Mouse (Mus musculus) kidney, postnatal 36 days (tissue): Measurements from ENCODE around the gene Pde4b.

Experiments
- DNase-seq, 2 experiments: peaks; one replicate each; pipeline ENCODE4 v3.0.0; 2021 to 2022; ENCODE audit warnings: mixed read lengths in 2 of 2

Gene Pde4b

DNA sequence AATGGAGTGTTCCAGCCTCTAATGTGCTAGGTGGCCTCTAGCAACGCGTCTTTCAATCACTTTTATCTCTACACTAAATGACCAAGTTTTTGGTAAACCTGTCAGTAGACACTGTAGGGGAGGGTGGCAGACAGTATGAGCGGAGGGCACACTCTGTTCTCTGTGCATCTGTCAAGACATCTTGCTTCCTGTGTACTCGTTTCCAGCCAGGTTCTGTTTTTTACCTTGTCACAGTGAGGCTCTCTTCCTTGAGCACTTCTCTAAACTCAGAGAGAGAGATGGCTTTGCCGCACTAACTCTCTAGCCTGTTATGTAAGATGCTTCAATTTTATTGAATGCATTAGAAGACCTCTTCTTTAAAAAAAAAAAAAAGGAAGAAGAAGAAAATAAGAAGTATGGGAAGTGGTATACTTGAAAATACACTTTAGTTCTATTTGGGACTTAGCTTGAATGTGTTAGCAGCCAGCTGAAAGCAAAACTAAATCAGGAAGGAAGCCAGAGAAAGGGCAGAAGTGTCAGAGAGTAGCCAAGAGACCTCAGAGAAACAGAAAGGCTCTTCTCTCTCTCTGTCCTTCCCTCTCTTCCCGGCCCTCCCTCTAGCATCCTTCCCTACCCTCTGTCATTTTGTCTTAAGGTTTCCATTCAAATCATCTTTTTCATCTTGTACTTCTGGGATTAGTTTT lies 202.8 kb downstream of the Pde4b start:
- DNase-seq, result no peak

DNA sequence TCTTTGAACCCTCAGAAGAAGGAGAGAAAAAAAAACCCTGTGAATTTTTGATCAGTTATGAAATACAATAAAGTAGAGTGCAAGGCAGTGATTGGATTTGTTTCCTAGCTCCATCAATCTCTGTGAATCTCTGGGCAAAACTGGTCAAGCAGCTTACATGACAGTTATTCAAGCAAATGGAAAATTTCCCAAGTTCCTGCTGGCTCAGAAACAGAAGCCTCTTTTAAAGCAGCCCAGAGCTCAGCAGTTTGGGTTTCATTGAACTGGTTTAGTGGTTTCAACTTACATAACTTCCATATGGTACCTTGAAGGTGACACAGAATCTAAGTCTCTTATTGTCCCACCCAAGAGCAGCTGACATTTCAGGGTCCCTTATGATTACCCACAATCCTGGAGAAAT lies 210.2 kb downstream of the Pde4b start:
- DNase-seq, result no peak

DNA sequence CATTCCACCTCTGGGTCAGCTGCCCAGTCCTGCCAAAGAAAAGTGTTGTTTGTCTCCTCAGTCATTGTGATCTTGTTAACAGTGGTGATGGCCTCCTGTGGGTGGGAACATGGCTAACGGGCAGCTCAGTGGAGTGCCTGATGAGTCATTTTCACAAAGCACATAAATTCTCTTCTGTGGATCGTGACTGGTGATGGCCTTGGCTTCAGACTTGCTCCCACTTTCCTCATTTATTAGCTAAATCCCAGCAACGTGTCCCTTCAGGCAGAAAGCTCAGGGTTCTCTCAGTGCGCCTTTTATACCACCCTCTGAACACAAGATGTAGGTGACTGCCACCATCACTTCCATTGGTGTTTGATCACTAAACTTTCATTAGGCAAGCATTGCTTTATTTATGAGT lies 215.2 kb downstream of the Pde4b start:
- no peak for DNase-seq

DNA sequence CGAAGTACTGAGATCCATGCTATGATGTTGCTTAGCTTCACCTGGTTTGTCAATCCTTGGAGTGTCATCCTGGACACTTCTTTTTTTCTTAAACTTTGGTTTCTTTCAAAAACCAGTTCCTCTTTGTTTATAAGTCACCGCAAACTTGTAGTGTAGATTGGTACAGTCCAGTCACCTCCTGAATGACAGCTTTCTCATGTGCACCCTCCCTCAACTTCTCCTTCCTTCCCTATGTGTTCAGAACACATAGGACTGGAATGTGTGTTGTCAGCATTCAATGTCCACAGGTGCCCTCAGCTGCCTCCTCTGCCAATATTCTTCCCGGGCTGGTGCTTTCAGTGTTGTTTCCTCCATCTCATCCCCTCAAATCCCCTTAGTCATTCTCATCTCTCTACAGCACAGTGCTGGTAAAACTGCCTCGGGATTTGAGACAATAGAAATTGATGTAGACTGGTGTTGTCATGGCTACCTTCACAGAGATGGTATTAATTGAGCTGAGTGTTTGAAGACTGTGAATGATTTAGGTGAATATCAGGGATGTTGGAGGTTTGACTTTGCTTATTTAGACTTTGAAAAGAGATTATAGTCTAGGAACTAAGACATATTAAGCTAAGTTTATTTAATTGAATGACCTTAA lies 220.4 kb downstream of the Pde4b start:
- DNase-seq, result no peak

DNA sequence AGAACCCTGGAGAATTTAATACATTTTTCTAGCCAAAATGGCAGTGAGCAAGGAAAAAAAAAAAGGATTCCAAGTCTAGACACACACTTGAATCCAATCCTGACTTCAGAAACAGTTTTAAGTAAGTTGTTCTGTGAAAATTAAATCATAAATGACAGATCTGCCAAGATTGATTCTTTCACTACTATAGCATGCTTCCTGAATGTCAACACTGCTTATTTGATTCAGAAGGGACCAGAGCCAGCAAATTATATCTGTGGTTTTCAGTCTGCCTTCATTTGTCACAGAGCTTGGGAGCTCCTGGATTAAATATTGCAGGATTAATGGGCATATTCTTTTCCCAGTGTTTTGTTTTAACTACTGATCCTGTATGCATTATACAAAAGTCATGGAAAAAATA lies 223.3 kb downstream of the Pde4b start:
- no peak for DNase-seq

DNA sequence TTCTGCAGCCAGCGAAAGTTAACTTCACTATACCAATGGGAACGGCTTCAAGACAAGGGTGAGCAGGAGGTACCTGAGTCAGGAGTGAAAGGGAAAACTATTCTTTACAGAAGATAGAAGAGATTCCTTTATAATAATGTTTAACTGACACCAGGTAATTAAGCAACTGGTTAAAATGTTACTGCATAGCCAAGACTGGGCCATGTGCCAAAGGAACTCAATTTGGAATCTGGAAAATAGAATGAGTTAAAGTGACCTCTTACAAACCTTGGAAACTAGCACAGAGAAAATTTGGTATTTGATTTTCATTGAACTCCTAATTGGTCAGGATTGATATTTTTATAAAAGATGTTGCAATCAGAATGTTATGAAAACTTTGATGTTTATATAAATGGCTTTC lies 228.7 kb downstream of the Pde4b start:
- DNase-seq, result peak; percentile 77 to 79

DNA sequence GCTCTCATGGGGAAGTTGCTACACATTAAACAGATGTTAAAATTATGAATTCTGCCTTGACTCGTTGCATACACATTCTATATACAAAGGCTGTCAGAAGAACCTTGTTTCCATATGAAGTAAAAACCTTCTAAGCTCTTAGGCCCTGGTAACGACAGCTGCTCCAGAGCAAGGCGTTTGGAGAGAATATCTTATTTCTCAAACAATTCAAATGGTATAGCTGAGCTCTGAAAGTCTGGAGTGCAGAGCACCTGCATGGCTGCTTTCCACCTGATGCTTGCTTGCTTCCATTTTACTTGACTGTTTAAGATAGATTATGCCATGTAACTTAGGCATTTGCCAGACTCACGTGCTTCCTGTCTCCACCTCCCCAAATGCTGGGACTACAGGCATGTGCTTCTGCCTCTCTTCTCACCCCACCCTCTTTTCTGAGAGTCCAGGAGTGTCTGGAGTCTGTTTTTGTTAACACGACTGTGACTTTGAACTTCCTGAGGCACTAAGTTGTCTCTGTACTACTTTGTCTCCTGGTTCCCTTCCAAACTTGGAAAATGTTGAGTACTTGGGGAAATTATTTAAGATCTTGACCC lies 229.4 kb downstream of the Pde4b start:
- DNase-seq, result peak in 1 of 2 experiments; percentile 13

DNA sequence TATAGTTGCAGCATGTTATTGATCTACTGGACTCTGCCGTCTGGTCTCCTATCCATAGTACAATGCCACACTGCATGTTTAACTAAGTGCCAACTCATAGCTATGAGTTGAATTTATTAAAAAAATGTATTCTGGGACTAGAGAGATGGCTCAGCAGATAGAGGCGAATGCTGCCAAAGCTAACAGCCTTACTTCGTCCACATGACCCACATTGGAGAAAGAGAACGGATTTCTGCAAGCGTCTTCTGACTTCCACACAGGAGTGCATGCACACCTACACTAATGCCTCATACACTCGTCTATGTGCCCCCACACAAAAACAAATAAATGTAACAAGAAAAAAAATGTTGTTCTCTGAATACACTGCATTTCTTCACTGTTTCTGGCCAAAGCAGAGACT lies 231.3 kb downstream of the Pde4b start:
- DNase-seq, result no peak

DNA sequence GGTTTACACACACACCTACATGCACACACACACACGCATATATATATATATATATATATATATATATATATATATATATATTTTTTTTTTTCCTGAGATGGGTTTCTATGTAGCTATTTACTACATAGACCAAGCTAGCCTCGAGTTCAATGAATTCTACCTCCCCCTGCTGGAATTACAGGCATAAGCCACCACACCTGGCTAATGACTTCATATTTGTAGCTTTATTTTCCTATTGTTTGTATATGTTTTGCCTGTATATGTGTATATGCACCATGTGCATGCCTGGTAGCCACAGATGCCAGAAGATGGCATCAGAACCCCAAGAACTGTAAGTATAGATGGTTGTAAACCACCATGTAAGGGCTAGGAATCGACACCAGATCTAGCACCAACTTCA lies 234.0 kb downstream of the Pde4b start:
- peak in 1 of 2 experiments; percentile 11 for DNase-seq

DNA sequence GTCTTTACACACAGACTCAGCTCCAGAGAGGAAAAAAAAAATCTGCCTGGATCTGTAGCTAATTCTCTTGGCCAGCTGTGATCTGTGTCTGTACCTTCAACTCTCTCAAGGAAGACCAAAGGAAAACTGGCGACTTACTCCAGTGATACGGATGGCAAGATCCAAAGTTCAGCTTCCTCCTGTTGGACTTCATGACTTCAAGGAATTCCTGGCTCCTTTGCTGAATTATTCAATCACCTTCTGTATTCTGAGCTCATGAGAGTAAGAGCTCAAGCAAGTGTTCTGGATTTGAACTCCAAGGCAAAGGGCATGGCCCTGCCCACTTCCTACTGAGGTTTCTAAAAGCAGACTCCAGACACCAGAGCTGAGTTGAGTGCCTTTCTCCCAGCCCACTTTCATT lies 245.0 kb downstream of the Pde4b start:
- peak; percentile 23 to 55 for DNase-seq

DNA sequence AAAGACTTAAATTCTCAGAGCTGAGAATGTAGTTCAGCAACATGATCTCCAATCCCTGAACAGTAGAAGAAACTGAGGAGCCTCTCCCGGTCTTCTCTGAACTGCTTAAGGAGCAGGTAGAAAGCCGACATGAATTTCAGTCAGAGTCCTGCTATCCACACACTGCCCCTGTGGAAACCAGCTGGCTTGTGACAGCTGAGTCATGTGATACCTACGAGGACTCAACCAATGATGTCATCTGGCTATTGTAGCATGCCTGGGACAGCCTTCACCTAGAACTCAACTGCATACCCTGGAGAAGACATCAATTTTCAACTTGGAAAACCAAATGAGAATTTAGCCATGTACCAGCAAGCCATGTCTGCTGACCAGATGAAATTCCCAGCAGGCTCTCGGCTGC lies 245.5 kb downstream of the Pde4b start:
- DNase-seq, result no peak

DNA sequence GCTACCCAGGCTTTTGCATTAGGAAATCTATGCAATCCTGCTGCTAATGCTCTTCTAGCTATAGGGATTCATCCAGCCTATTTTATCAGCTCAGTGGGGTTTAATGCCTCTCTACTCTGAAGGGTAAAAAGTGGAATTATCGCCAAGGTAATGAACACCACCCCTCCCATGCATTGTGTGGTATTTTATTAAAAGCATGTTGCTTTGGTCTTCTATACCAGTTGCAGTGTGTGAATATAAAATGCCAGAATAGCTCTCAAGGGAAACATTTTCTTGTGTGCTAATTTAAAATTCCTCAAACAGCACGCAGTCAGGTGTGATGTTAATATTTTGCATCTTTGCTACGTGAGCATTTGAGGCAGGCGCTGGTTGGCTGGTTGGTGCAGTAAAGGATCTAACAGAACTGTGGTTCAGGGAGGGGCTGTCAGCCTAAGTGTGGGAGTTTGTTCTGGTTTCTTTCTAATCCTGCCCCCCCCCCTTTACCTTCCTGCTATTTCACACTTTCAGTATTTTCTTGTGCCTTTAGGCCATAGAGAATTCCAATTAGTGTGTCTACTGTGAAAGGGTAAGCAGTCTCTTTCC lies 259.7 kb downstream of the Pde4b start:
- DNase-seq, result no peak

DNA sequence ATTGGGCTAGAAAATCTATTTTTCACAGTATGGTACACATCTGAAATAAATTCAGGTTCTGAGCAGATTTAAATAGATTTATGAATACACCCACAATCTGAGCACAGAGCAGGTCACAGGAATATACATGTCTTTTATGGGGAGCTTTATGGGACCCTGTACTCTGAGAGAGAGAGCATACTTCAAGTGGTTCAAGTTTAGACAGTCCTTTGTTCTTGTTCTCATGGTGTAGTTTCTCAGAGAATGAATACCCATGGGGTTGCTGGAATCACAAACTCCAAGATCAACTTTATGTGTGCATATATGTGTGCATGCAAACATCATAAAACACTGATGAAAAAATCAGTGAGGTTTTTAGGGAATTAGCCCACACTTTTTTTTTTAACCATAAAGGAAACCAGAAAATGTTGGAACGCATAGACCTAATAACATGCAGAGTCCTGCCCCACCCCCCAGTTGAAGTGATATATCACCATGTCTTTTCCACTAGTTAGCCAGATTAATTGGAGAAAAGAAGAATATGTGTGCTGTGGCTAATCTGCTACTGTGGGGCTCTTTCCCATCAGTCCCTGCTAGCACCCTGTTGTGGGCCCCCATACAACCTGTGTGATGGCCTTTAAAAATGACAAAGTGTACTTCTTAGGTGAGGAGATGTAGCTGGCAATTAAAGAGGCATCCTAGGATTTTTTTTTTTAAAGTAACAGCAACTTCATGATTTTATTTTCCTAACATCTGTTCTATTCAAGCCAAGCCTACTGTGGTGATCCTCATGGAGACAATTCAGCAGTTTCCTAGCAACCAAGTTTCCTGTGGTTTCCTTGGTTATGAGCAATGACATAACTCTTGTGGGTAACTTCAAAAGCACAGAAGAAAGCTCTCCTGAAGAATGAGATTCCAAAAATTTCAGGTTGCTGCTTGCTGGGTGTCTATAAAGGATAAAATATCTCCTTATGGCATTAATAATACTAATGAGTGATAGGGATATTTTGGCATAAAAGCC lies 264.4 kb downstream of the Pde4b start:
- no peak for DNase-seq

DNA sequence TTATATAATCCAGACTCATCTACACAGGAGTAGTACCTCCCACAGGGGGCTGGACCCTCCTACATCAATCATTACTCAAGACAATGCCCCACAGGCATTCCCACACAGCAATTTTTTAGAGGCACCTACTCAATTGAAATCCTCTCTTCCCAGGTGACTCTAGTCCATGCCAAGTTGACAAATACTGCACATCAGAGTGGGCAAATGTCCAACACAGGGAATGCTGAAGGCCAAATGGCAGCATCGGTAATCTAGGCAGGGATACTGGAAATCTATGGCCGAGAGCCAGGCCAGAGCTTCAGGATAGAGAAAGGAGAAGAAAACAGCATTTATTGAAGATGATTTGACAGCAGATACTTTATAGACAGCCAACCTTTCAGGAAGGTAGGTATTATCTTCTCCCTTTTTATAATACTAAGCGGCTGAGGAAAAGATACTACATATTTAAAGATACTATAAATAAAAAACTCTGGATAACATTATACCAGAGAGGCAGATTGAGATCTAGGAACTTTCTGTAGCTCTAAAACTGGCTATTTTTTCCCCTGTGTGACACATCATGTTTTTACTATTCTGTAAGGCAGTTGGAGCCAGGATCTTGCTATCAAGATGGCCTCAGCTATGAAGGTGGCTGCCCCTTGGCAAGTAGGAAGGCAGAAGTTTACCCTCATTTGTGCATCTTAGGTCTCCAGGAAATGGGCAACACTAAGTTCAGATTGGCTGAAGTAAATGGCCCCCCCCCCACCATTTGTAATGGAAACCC lies 266.5 kb downstream of the Pde4b start:
- DNase-seq, result no peak

DNA sequence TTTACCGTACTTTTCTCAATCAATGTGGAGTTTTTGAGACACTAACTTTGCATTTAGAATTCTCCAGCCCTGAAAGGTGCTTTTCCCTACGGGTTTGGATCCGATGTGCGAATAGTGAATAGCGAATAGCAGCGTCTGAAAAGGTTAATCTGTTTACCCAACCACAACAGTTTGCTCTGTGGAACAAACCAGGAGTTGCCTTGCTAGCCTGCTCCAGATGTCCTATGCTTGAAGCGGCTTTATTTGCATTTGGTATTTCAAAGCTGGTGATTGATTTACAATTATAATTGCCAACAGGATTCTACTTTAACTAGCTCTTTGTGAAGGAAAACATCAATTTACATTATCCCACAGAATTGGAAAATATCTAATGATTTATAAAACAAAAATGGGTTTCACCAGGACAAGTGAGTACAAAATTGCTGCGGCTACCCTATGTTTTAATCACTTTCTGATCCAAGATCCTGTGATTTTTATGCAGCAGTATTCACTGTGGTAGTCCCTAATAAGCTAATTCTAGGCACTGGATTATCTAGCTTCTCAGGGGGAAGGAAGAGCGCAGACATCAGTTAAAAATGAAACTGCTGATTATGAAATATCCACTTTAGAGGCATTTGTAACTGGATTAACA lies 280.9 kb downstream of the Pde4b start:
- peak in 1 of 2 experiments; percentile 9 for DNase-seq

DNA sequence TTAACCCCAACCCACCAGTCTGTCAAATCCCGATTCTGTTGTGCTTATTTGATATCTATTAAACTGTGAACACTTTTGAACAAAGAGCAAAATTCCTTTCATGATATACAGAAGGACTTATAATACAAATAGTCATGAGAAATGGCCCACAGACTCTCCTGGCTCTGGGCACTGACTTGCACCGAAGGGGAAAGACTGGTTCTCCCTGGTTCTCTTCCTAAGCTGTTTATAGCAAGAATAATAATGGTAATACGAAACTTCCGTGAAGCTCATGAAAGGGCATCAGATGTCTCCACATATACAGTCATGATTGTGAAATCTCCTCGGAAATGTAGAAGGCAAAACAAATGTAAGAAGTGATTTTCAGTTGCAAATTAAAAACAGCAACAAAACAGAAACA lies 287.3 kb downstream of the Pde4b start:
- DNase-seq, result no peak

DNA sequence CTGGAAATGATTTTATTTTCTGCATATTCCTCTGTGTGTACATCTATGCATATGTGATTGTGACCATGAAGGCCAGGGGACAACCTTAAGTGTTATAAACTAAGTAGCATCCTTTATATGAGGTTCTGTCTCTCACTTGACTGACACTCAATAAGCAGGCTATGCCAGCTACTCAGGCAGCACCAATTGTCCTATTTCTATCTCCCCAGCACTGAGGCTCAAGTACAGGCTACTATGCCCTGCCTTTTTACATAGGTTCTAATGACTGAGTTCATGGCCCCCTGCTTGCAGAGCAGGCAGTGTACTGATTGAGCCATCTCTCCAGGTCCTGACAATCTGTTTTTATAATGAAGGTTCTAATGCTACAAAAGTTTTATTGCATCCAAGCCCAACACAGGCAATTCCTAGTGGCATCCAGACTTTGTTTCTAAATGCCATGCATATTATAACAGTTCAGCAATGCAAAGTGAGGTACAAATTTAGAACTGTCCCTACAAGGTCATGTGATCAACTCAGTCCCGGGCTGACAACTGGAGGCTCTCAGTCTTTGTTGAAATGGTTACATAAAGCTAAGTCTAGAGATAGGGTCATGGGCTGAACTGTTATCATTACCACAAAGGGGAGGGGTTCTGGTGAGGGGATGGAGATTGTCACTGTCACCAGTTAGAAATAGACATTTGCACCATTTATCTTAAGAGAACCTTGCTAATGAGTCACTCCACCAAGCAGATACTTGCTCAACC lies 295.6 kb downstream of the Pde4b start:
- DNase-seq, result no peak

DNA sequence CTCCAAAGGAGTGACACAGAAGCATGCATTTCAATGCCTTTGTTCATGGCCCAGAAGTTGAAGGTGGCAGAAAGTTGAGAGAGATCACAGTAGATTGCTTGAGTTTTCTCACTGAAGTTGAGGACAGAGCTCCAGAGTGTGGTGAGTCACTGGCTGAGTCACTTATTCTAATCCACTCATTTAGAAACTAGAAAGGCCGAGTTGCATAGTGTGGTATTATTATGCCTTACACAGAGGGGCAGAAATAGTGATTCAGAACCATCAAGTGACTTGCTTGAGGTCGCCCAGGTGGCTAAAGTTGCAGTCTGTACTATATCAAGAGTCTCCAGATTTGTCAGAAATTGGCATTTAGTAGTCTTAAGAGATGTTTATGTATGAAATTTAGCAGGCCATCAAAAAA lies 306.3 kb downstream of the Pde4b start:
- no peak for DNase-seq

DNA sequence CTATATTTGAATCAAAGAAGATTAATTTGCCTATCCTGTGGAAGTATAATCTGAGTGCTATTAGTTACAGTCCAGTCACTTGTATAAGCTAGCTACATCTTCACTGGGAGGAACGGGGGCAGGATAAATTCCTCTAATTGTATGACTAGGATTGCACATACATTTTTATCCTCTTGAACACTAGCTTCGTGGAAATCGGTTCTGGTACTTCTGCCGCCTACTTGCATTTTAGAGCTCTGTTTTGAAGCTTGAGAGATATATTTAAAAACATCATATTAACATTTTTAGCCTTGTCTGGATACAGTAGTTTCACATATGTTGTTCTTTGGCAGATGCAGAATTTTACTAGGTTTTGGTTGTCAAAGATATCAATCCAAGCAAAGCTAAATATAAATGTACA lies 310.0 kb downstream of the Pde4b start:
- DNase-seq, result no peak

DNA sequence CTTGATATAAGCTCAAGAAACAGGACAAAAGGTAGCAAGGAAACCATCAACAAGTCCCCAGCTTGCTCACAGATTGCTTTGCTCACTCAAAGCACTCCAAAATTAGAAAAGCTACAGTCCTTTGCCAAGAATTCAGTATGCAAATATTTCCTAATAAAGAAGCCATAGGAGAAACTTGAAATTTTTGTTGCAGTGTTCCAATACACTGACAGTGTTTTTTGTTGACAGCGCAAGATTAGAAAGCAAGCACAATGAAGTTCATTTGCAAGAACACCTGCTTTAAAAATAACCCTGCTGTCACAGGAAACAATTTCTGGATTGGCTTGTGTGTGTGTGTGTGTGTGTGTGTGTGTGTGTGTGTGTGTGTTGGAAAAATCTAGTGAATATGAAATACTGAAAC lies 311.2 kb downstream of the Pde4b start:
- no peak for DNase-seq

DNA sequence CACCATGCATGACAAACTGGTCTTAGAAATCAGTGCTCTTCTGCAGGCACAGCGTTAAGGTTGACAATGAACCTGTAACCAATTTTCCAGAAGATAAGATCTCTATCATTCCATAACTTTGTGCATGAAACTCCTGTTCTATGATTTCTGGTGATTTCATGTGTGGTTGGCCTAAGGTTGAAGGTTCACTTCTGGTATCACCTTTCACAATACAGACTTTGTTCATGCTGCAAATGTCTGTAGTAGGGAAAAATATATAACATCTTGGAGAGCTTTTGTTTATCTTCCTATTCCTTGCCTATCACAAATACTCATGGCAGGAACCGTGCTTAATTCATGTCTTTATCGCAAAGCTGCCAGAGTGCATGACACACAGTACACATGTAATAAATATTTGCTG lies 319.5 kb downstream of the Pde4b start:
- no peak for DNase-seq
